Mouse (Mus musculus) limb, embryonic 15.5 days (tissue): ENCODE measurements around the gene Mogs. TPM values are rescaled to one million over a fixed set of nuclear protein-coding genes. Genes with fewer than 3 reads are reported as not detected.

Source experiments
- ATAC-seq: fragments of 200-750 bp; cut with Nextera tagmentation; 2 replicates; pipeline ENCODE4 v1.8.0; 2017; ENCODE audit warnings: low read depth, moderate TSS enrichment; ENCODE audit not compliant: insufficient number of reproducible peaks, low FRiP score, low TSS enrichment
- H3K27ac ChIP-seq: fragments of 300-500 bp; sonication (generic); 2 replicates; pipeline ENCODE4 v1.5.1; 2015; ENCODE audit warnings: moderate library complexity, mild to moderate bottlenecking, inconsistent platforms
- H3K27me3 ChIP-seq: fragments of 300-500 bp; sonication (generic); 2 replicates; pipeline ENCODE4 v1.6.1; 2015; ENCODE audit warnings: inconsistent platforms
- H3K36me3 ChIP-seq: fragments of 300-500 bp; sonication (generic); 2 replicates; pipeline ENCODE4 v1.6.1; 2015; ENCODE audit warnings: inconsistent platforms
- H3K4me1 ChIP-seq: fragments of 300-500 bp; sonication (generic); 2 replicates; pipeline ENCODE4 v1.6.1; 2015; ENCODE audit warnings: inconsistent platforms
- H3K4me2 ChIP-seq: fragments of 300-500 bp; sonication (generic); 2 replicates; pipeline ENCODE4 v1.6.1; 2015; ENCODE audit warnings: mild to moderate bottlenecking, inconsistent platforms
- H3K4me3 ChIP-seq: fragments of 300-500 bp; sonication (generic); 2 replicates; pipeline ENCODE4 v1.5.1; 2015; ENCODE audit warnings: mild to moderate bottlenecking, inconsistent platforms
- H3K9ac ChIP-seq: fragments of 300-500 bp; sonication (generic); 2 replicates; pipeline ENCODE4 v1.6.1; 2015; ENCODE audit warnings: inconsistent platforms
- H3K9me3 ChIP-seq: fragments of 300-500 bp; sonication (generic); 2 replicates; pipeline ENCODE4 v1.6.1; 2016; ENCODE audit warnings: inconsistent platforms
- WGBS: fragments of 180-500 bp; shearing (Covaris S2); methylation state at CpG from one replicate; pipeline ENCODE4 v1.1.7; 2015; 5-methylcytosine and 5-hydroxymethylcytosine counted together
- polyA plus RNA-seq: library from polyadenylated mRNA; unstranded; fragments of >200 nt; fragmentation: Nextera tagmentation; extraction: Ambion mirVana; gene quantifications from 2 replicates; pipeline ENCODE4 v1.2.1, GENCODE M21; 2015

Gene Mogs
- polyA plus RNA-seq = 41.8 and 53.8 TPM in 2 replicates

DNA sequence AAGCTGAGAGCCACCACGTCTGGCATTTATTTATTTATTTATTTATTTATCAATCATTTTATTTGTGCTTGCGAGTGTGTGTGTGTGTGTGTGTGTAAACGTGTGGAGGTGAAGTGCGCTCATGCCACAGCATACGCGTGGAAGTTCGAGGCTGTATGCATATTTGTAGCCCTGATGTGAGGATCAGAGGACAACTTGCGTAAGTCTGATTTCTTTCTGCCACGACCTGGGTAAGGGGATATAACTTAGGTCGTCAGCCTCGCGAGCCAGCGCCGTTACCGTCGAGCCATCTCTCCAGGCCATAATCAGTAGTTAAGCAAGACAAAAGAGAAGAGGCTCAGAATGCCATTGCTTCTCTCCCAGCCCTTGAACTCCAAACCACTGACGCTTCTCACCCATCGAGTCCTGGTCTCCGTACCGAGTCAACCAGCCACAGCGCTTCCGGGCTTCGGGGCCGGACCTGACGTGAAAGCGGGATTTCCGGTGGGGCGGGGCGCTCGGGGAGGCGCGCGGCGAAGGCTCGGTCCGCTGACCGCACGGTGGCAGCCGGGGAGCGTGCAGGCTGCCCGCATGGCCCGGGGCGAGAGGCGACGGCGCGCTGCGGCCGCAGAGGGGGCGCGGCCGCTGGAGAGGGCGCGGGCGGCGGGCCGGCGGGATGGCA lies at the start of gene Mogs:
Mogs (plus strand) TSS at position 486 of the 661 bp plus-strand sequence.
- peak within 1 kb of the TSS; percentile 89 for H3K27ac ChIP-seq
- no peaks in the 10 kb centered on the region for H3K9me3 ChIP-seq
- WGBS = 1% methylated on average over 58 of the region's 58 CpGs
- H3K36me3 ChIP-seq = peaks cover 37% of the 10 kb centered on the region
- H3K9ac ChIP-seq = peak within 1 kb of the TSS; percentile 91
- H3K4me2 ChIP-seq = peak within 1 kb of the TSS; percentile 70
- peak within 1 kb of the TSS; percentile 96 for H3K4me3 ChIP-seq
- no peaks in the 10 kb centered on the region for H3K27me3 ChIP-seq
- ATAC-seq = peak; percentile 86
- H3K4me1 ChIP-seq = peaks cover 37% of the 10 kb centered on the region

DNA sequence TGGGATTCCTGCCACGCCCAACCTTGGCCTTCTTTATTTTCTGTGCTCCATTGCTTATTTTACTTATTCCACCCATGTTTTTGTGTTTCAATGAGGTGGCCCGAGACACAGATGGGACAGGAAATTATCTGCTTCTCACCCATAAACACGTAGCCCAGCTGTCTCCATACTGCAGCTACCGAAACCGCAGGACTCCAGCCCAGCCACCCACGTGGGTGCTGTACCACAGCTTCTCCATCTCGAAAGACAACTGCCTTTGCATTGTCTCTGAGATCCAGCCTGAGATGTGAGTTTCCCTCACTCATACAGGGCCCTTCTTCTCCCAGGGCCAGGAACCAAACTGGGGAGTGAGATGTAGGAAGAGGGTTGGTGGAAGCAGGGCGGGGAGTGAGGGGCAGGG lies 49.3 kb upstream of the Mogs start:
- H3K4me2 ChIP-seq = no peak overlapping the region
- WGBS = 39% methylated on average over 8 of the region's 8 CpGs
- H3K9ac ChIP-seq = no peak overlapping the region
- no peak for ATAC-seq
- no peaks in the 10 kb centered on the region for H3K9me3 ChIP-seq
- peaks cover 26% of the 10 kb centered on the region for H3K4me1 ChIP-seq
- H3K36me3 ChIP-seq = no peaks in the 10 kb centered on the region
- peaks cover 100% of the 10 kb centered on the region for H3K27me3 ChIP-seq
- no peak overlapping the region for H3K4me3 ChIP-seq
- H3K27ac ChIP-seq = no peak overlapping the region

DNA sequence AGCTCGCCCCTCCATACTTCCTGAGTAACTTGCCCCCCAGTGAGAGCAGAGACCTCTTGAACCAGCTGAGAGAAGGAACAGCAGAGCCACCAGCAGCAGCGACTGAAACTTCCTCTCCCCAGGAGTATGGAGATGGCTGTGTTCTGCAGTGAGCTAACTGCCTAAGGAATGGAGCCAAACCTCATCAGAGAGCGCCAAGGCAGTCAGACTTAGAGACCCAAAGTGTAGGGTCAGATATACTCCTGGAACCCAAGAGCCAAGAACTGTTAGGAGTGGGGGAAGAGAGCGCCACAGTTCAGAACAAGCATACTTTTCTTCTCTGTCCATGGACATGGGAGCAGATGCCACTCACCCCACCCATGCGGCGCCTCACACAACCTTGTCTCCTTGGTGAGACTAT lies 48.9 kb upstream of the Mogs start:
- ATAC-seq = no peak

DNA sequence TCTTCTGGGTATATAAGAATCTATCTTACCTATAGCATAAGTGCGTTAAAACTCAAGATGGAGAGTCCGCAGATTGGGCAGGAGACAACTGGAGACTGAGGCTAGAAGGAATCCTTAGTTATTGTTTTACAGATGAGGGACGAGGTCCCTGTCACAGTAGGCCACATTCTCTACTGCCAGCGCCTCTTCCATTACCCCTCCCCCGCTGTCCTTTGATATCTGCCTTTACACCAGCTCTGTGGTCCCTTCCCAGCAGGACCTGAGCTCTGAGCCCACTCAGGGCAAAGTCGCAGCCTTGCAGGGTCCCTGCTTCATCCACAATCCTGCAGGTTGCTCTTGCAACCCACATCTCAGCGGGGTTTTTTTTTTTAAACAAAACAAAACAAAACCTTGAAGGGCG lies 47.1 kb upstream of the Mogs start:
- H3K9me3 ChIP-seq = no peaks in the 10 kb centered on the region
- H3K4me3 ChIP-seq = no peak overlapping the region
- H3K27me3 ChIP-seq = peaks cover 99% of the 10 kb centered on the region
- no peak for ATAC-seq
- H3K36me3 ChIP-seq = no peaks in the 10 kb centered on the region
- WGBS = 14% methylated on average over 8 of the region's 8 CpGs
- no peak overlapping the region for H3K27ac ChIP-seq
- peaks cover 32% of the 10 kb centered on the region for H3K4me1 ChIP-seq
- H3K9ac ChIP-seq = no peak overlapping the region
- 0 out of 2 replicates have a peak overlapping the region, but pooled peaks have one; percentile 23 for H3K4me2 ChIP-seq

More for the DNA sequence above, 48.9 kb upstream of the Mogs start:
- H3K27me3 ChIP-seq = peaks cover 100% of the 10 kb centered on the region
- no peak overlapping the region for H3K4me3 ChIP-seq
- no peaks in the 10 kb centered on the region for H3K9me3 ChIP-seq
- H3K4me1 ChIP-seq = peaks cover 31% of the 10 kb centered on the region
- no peak overlapping the region for H3K9ac ChIP-seq
- H3K4me2 ChIP-seq = no peak overlapping the region
- no peak overlapping the region for H3K27ac ChIP-seq
- no peaks in the 10 kb centered on the region for H3K36me3 ChIP-seq
- 26% methylated on average over 6 of the region's 6 CpGs for WGBS

DNA sequence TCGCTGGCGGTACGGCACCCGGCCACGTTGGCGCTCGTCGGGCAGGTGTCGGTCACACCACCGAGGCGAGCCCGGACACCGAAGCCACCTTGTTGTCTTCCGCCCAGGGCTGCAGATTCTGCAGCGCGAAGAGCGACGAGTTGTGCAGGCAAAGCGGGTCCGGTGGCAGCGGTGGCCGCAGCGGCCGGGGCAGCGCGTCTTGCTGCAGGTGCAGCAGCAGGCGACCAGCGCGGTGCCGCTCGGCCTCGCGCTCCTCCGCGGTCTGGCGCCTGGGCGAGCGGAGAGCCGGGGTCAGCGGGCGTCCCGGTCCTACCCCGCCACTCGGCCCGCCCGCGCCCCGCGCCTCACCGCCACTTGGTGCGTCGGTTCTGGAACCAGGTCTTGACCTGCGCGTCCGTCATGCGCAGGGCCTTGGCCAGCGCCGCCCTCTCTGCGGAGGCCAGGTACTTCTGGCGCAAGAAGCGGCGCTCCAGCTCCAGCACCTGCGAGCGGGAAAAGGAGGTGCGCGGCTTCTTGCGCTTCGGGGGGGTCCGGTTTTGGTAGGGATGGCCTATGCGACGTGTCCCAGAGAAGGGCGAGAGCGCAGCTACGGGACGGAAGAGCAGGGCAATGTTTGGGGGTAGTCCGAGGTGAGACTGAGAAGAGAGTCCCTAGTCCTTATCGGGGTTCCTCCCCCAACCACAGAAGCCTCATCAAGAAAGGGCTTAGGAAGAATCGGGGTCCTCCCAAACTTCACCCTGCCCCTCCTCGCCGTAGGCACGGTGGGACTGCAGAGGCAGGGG lies 46.4 kb upstream of the Mogs start:
- H3K4me3 ChIP-seq = peak overlapping the region; percentile 13
- 1% methylated on average over 77 of the region's 81 CpGs for WGBS
- H3K27ac ChIP-seq = no peak overlapping the region
- H3K4me1 ChIP-seq = peaks cover 32% of the 10 kb centered on the region
- no peaks in the 10 kb centered on the region for H3K9me3 ChIP-seq
- no peak for ATAC-seq
- H3K27me3 ChIP-seq = peaks cover 99% of the 10 kb centered on the region
- H3K4me2 ChIP-seq = peak overlapping the region; percentile 23; the same call in 1 of the 2 replicates
- no peak overlapping the region for H3K9ac ChIP-seq
- no peaks in the 10 kb centered on the region for H3K36me3 ChIP-seq

DNA sequence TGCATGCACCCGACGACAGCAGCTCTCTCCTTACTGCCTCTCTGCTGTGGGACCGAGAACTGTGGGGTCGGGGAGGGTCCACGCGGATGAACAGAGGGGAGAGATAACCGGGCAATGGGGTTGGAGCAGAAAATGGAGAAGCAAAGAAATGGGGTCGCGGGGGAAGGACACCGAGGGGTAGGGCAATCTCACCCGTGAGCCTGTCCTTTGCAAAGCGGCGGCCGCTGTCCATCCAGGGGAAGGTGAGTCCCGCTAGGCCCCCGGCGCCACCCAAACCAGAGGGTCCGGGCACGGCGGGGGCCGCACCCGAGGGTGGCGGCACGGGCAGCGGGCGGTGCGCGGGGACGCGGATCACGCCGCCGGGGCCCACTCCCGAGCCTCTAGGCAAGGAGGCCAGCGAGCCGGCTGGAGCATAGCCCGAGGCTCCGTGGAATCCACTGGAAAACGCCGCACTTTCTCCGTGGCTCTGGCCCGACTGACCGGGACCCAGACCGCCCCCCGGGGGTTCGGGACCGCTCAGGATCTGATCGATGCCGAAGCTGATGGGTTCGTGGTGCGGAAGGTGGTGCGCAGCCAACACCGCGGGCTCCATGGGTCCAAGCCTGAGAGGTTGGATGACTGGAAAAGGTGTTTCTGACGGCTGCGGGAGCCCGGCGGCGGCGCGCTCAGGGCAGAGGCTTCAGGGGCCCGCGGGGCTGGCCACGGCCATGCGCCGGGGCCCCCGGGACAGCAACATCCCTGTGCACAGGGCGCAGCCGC lies 45.6 kb upstream of the Mogs start:
- Histone ChIP-seq H3K9ac (no peak overlapping the region), H3K4me1 (peaks cover 32% of the 10 kb centered on the region), H3K4me3 (peak overlapping the region; percentile 25), H3K27ac (no peak overlapping the region), H3K36me3 (no peaks in the 10 kb centered on the region), H3K4me2 (peak overlapping the region; percentile 36), H3K27me3 (peaks cover 99% of the 10 kb centered on the region), H3K9me3 (no peaks in the 10 kb centered on the region)
- ATAC-seq = no peak
- WGBS = under 1% methylated on average over 69 of the region's 69 CpGs

DNA sequence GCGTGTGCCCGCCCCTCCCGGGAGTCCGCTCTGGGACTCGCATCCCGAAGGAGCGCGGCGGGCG lies 45.2 kb upstream of the Mogs start, which contains the start of gene Tlx2:
Tlx2 (minus strand) TSS at position 47 of the 64 bp plus-strand sequence.
- Histone ChIP-seq H3K4me2 (peak within 1 kb of the TSS; percentile 36), H3K9ac (no peak within 1 kb of the TSS), H3K36me3 (no peaks in the 10 kb centered on the region), H3K27ac (no peak within 1 kb of the TSS), H3K27me3 (peaks cover 99% of the 10 kb centered on the region), H3K4me1 (peaks cover 32% of the 10 kb centered on the region), H3K4me3 (peak within 1 kb of the TSS; percentile 25), H3K9me3 (no peaks in the 10 kb centered on the region)
- ATAC-seq = no peak
- under 1% methylated on average over 10 of the region's 10 CpGs for WGBS

DNA sequence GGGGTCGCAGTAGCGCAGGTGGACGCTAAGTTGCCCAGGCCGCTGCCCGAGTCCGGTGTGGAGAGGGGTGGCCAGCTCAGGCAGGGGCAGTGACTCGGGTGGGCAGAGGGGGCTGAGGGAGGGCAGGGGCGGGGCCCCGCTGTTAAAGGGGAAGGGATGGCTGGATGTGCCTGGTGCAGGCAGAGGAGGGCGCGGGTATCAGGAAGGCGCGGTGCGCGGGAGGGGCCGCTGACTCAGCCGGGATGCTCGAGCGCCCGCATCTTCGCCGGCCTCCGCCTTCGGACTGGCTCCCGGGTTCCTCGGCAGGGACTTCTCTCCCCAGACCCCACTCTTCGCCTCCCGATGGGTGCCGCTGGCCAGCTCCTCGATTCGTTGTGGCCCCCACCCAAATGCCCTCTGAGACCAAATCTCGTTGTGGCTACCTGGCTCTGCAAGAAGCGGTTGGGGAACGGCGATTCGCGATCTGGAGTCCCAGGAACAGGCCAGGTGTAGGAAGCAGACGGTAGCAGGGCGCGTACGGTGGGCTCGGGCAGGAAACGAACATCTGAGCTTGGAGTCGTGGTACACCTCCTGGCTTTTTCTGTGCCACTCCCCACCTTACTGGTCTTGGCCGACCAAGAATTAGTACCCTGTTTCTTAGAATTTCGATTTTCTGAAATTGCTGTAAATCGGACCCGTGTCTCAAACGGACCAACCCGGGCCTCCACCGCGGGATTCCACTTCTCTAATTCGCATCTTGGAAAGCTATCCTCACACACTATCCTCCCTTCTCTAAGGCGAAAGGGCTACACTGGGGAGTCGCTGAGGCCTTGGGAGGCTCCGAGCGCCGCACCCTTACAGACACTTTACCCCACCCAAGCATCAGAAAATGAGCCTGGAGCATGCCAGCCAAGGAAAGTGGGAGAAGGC lies 44.7 kb upstream of the Mogs start:
- Histone ChIP-seq H3K4me1 (peaks cover 32% of the 10 kb centered on the region), H3K4me3 (peak overlapping the region; percentile 25), H3K27ac (no peak overlapping the region), H3K9me3 (no peaks in the 10 kb centered on the region), H3K27me3 (peaks cover 99% of the 10 kb centered on the region), H3K36me3 (no peaks in the 10 kb centered on the region), H3K9ac (no peak overlapping the region), H3K4me2 (peak overlapping the region; percentile 36)
- WGBS = 1% methylated on average over 57 of the region's 58 CpGs
- no peak for ATAC-seq

DNA sequence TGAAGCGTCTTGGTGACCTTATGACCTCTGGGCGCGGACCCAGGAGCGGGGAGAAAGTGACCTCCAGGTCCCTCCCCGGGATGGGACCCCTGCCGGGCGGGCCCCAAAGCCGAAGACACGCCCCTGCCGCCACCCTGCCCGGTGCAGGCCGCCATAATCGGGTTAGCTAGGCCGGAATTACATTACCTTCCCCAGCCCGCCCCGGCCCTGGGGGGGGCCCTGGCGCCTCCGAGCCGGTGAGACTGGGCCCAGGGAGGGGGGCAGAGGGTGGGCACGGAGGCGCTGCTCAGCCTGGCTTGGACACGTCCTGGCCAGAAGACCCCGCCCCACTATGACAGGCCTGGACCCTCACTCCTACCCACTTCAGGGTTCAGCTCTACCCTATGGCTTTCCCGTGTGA lies 44.1 kb upstream of the Mogs start:
- H3K27ac ChIP-seq = no peak overlapping the region

DNA sequence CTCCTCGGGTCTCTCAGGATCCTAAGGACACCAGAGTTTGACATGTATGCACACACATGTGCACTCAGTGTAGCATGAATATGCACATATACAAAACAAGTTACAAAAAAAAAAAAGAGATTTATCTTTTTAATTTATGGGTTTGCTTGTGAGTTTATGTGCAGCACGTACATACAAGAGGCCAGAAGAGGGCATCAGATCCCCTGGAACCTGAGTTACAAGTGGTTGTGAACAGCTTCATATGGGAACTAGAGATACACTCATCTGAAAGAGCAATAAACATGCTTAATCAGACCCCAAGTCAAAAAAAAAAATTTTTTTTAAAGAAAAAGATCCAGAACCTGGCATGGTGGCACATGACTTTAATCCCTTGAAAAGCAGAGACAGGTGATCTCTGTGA lies 40.3 kb upstream of the Mogs start:
- Histone ChIP-seq H3K27ac (no peak overlapping the region), H3K4me1 (peaks cover 32% of the 10 kb centered on the region), H3K4me2 (no peak overlapping the region), H3K4me3 (no peak overlapping the region), H3K9me3 (no peaks in the 10 kb centered on the region), H3K9ac (no peak overlapping the region), H3K27me3 (peaks cover 65% of the 10 kb centered on the region), H3K36me3 (peaks cover 5% of the 10 kb centered on the region; the same call in 1 of the 2 replicates)
- no peak for ATAC-seq
- 26% methylated on average over 2 of the region's 2 CpGs for WGBS

More for the DNA sequence above, 44.1 kb upstream of the Mogs start:
- ATAC-seq = peak; percentile 42
- Histone ChIP-seq H3K4me1 (peaks cover 32% of the 10 kb centered on the region), H3K27me3 (peaks cover 99% of the 10 kb centered on the region), H3K9ac (no peak overlapping the region), H3K4me3 (peak overlapping the region; percentile 7; the same call in 1 of the 2 replicates), H3K9me3 (no peaks in the 10 kb centered on the region), H3K36me3 (no peaks in the 10 kb centered on the region), H3K4me2 (0 out of 2 replicates have a peak overlapping the region, but pooled peaks have one; percentile 0)
- WGBS = under 1% methylated on average over 23 of the region's 24 CpGs

DNA sequence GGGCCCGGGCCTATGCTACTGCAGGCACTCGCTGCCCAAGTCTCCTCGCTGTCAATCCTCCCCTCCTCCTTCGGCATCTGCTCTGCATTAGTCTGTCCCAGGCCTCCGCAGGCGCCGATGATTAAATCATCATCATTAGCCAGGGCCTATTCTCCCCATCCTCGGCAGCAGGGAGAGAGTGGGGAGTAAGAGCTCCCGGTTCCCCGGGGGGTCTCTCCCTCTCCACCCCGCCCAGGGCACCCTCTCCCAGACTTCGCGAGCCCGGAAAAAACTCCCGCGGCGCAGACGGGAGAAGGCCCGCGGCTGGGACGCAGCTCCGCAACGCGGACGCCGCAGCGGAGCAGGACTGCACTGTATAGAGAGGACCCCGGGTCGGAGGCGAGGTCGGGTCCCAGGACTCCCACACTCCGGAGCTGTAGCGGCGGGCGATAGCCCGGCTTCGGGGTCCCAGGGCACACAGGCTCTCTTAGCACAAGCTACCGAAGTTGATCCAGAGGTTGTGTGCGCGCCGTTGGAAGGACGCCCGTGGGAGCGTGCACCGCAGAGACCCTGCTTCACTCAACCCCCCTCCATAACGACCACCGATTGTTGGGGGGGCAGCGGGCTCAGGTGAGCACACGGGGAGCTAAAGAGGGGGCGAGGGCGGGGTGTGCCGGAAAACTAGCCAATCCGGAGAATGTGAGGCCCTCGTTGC lies 37.5 kb upstream of the Mogs start, which contains the start of gene Pcgf1:
Pcgf1 (plus strand) TSS at position 240 of the 694 bp plus-strand sequence.
- under 1% methylated on average over 54 of the region's 54 CpGs for WGBS
- Histone ChIP-seq H3K9ac (peak within 1 kb of the TSS; percentile 71), H3K9me3 (no peaks in the 10 kb centered on the region), H3K27ac (peak within 1 kb of the TSS; percentile 92), H3K4me2 (peak within 1 kb of the TSS; percentile 96), H3K27me3 (peaks cover 43% of the 10 kb centered on the region), H3K4me3 (peak within 1 kb of the TSS; percentile 74), H3K4me1 (peaks cover 16% of the 10 kb centered on the region), H3K36me3 (peaks cover 28% of the 10 kb centered on the region)
- ATAC-seq = peak; percentile 50
